Mouse (Mus musculus): Measurements from ENCODE around the gene Gm8653. TPM values are rescaled to one million over a fixed set of nuclear protein-coding genes. Genes with fewer than 3 reads are reported as not detected.
"Not testable (repeated sequence)": the region's sequence is repeated elsewhere in the genome, so short reads cannot be mapped to it uniquely, and the experiment has no call there.

The Gm8653 gene
- polyA plus RNA-seq (2012; rRNA removed) = not detected in 2 replicates

GRCm38 (mm10) chr7:22201164-22201563, at the start of gene Gm8653:
Gm8653 (minus strand) TSS chr7:22201264.
- not testable (repeated sequence) for DNase-seq (ENCODE audit: low read depth)

- not testable (repeated sequence) for DNase-seq (ENCODE audit: low read depth)
Measured at GRCm38 (mm10) chr7:22229384-22229783, 28.3 kb upstream of the Gm8653 start, which contains the start of gene Gm8453. Gm8453 (minus strand) TSS chr7:22229484.

- DNase-seq (ENCODE audit: low read depth) = not testable (repeated sequence)
Measured at GRCm38 (mm10) chr7:22189077-22189476, 12.0 kb downstream of the Gm8653 start, which contains the start of gene Vmn1r143. Vmn1r143 (plus strand) TSS chr7:22189377.

GRCm38 (mm10) chr7:22163935-22164334, 37.1 kb downstream of the Gm8653 start, which contains the start of gene Vmn1r142:
Vmn1r142 (minus strand) TSS chr7:22164035.
- not testable (repeated sequence) for DNase-seq (ENCODE audit: low read depth)

Other genes with a start within 250 kb of the Gm8653 start
- not detected in 2 replicates for gene Vmn1r137, start 206.7 kb downstream of the Gm8653 start, polyA plus RNA-seq (2012; rRNA removed)
- gene Vmn1r138, start 172.4 kb downstream of the Gm8653 start, polyA plus RNA-seq (2012; rRNA removed) = not detected in 2 replicates
- not detected in 2 replicates for gene Gm6176, start 145.0 kb downstream of the Gm8653 start, polyA plus RNA-seq (2012; rRNA removed)
- gene Vmn1r139, start 132.2 kb downstream of the Gm8653 start, polyA plus RNA-seq (2012; rRNA removed) = not detected in 2 replicates
- gene Gm16451, start 83.0 kb downstream of the Gm8653 start, polyA plus RNA-seq (2012; rRNA removed) = not detected in 2 replicates
- gene Gm10666, start 66.5 kb downstream of the Gm8653 start, polyA plus RNA-seq (2012; rRNA removed) = not detected in 2 replicates
- gene Vmn1r142, start 37.2 kb downstream of the Gm8653 start, polyA plus RNA-seq (2012; rRNA removed) = not detected in 2 replicates
- gene Vmn1r143, start 11.9 kb downstream of the Gm8653 start, polyA plus RNA-seq (2012; rRNA removed) = not detected in 2 replicates
- gene Gm8453, start 28.2 kb upstream of the Gm8653 start, polyA plus RNA-seq (2012; rRNA removed) = not detected in 2 replicates
- not detected in 2 replicates for gene Gm4187, start 128.5 kb upstream of the Gm8653 start, polyA plus RNA-seq (2012; rRNA removed)
- not detected in 2 replicates for gene Gm8660, start 169.8 kb upstream of the Gm8653 start, polyA plus RNA-seq (2012; rRNA removed)
- gene Vmn1r148, start 212.3 kb upstream of the Gm8653 start, polyA plus RNA-seq (2012; rRNA removed) = not detected in 2 replicates
- gene Vmn1r149, start 237.0 kb upstream of the Gm8653 start, polyA plus RNA-seq (2012; rRNA removed) = not detected in 2 replicates

Data from gonadal fat pad, adult 2 months (tissue).